Mouse (Mus musculus): ENCODE results near the gene Ica1. TPM values are rescaled to one million over a fixed set of nuclear protein-coding genes. Genes with fewer than 3 reads are reported as not detected.

Gene Ica1
- total RNA-seq, 2 experiments from 2014 or later: 3.1 to 3.8 TPM

DNA sequence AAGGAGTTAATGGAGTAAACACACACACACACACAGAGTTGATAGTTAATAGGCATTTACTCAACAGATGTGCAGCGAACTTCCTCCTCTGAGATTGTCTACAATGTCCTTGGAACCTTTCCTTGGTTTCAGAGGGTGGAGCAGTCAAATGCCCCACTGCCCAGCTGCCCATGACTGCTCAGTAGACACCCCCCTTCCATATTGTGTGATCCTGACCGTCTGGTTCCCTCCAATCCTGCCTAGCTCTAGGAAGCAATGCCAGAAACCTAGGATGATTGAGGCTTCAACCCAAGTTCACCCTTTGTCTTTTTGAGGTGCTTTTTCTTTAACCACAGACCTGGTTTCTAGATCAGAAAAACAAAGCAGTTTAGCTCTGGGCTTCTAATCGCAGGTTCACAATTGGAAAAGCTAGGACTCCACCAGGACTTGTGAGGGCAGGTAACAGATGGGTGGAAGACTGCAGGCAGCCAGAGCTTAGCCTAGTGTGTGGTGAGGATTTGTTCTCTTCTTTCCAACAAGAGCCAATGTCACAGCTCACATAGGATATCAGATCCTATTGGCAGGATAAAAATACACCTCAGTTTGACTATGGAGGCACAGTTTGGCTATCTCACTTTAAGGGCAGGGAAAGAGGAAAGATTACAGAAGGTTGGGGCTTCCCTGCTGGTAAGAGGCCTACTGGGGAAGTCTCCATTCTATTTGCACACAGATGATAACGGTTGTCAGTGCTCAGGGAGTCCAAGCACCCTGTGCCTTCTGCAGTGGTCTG, 158.5 kb downstream of the Ica1 start:
- DNase-seq: no peak
- intact Hi-C loops (cut with DNase I; ENCODE audit: low total_unique reads): no loop called here

DNA sequence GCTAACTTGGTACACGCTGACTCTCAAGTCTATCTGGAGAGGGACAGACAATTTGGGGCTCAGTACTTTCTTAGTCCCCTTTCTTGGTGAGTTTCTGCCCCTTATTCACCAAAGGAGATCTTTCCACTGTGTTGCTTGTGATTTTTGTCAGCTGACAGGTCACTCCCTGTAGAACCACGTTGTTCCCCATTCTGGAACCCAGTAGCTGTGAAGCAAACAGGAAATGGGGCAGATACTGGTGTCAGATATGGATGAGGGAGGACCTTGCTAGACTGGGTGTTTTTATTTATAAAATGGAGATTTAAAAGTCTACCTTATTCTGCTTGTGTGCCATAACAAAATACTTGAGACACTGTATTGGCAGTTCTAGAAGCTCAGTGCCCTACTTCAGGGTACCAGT, 160.9 kb downstream of the Ica1 start:
- no peak for DNase-seq
- intact Hi-C loops (cut with DNase I; ENCODE audit: low total_unique reads): no loop called here

DNA sequence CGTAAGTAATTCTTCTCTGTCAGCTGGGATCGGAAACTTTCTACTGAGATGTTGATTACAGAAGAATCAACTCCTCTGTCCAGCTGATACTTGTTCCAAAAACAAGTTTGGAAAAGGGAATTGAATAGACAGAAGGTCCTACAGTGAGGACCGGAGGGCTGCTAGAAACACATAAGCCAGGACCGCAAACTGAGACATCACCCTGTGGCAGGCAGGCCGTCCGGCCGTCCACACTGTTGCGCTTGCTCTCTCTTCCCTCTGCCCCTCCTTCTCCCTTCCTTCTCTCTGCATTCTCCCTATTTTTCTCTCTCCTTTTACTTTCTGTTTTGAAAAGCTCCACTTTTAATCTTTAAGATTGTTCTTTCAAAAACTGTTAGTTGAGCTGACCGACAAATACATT, 186.6 kb downstream of the Ica1 start:
- no peak for DNase-seq

DNA sequence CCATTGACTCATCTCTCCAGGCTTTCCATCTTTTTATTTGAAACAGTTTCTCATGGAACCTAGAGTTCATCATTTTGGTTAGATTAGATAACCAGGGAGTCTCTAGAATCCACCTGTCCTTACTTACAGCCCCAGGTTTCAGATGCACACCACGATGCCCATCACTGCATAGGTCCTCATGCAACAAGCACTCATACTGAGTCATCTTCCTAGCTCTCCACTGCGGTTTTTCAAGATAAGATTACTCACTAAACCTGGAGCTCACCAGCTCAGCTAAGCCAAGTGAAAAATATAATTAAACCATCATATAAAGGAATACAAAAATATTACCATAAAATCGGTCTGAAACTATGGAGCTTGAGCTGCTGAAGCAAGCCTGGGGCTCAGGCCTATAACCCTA, 194.4 kb downstream of the Ica1 start:
- no peak for DNase-seq
- intact Hi-C loops (cut with DNase I; ENCODE audit: low total_unique reads): no loop called here

More for the DNA sequence above, 186.6 kb downstream of the Ica1 start:
- intact Hi-C loops (cut with DNase I; ENCODE audit: low total_unique reads): no loop called here

DNA sequence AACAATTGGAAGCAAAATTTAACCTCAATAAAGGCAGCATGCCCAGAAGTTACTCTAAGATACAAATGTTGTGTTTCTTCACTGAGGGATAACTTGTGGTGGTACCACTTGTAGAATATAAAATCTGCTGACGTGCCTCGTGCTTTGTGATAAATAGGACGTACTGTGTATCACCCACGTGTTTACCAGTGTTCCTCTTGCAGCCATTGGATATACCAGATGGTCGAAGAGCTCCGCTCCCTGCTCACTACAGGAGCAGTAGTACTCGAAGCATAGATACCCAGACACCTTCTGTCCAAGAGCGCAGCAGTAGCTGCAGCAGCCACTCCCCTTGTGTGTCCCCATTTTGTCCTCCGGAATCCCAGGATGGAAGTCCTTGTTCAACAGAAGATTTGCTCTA, 195.9 kb downstream of the Ica1 start:
- DNase-seq: no peak
- intact Hi-C loops (cut with DNase I; ENCODE audit: low total_unique reads): no loop called here

Other genes starting within 250 kb of the Ica1 start
- gene Nxph1, start 169.9 kb upstream of the Ica1 start, total RNA-seq (2021): not detected

All from gastrocnemius, postnatal 14 days (tissue).